Mouse (Mus musculus): ENCODE measurements at regions not wholly inside any gene's neighbourhood (a gene's known extent, or its start where the extent isn't known, plus 50 kb on each side); places are given as distances from the start of the nearest gene placed in this dataset.

GRCm38 (mm10) chr11:19203968-19204367, 185.2 kb upstream of the Meis1 start:
- H3K9me3 ChIP-seq, result no peaks in the 10 kb centered on the region
- peaks cover 8% of the 10 kb centered on the region for H3K4me1 ChIP-seq
- no peak overlapping the region for H3K4me2 ChIP-seq
- peak overlapping the region; percentile 38; the same call in 1 of the 2 replicates for H3K27ac ChIP-seq
- H3K9ac ChIP-seq, result no peak overlapping the region
- H3K36me3 ChIP-seq, result no peaks in the 10 kb centered on the region
- no peak for ATAC-seq (ENCODE audit: insufficient number of reproducible peaks, low FRiP score, low TSS enrichment, low read depth)
- H3K4me3 ChIP-seq, result no peak overlapping the region
- no peaks in the 10 kb centered on the region for H3K27me3 ChIP-seq
- 17% methylated on average over 5 of the region's 5 CpGs for WGBS

- H3K4me2 ChIP-seq, result no peak overlapping the region; the same call in 1 of the 2 replicates
- 0 out of 2 replicates have a peak, but pooled peaks have one; percentile 44 for ATAC-seq (ENCODE audit: insufficient number of reproducible peaks, low FRiP score, low TSS enrichment, low read depth)
- H3K27ac ChIP-seq, result peak overlapping the region; percentile 19
- no peaks in the 10 kb centered on the region for H3K9me3 ChIP-seq
- 23% methylated on average over 7 of the region's 7 CpGs for WGBS
- H3K36me3 ChIP-seq, result no peaks in the 10 kb centered on the region
- H3K27me3 ChIP-seq, result no peaks in the 10 kb centered on the region
- peaks cover 8% of the 10 kb centered on the region for H3K4me1 ChIP-seq
- H3K4me3 ChIP-seq, result no peak overlapping the region
- no peak overlapping the region for H3K9ac ChIP-seq
These were observed 185.7 kb upstream of the Meis1 start for GRCm38 (mm10) chr11:19204521-19204920.

GRCm38 (mm10) chr11:19205174-19205573, 186.4 kb upstream of the Meis1 start:
- H3K9me3 ChIP-seq, result no peaks in the 10 kb centered on the region
- ATAC-seq (ENCODE audit: insufficient number of reproducible peaks, low FRiP score, low TSS enrichment, low read depth), result no peak
- H3K27me3 ChIP-seq, result no peaks in the 10 kb centered on the region
- H3K36me3 ChIP-seq, result no peaks in the 10 kb centered on the region
- H3K4me1 ChIP-seq, result peaks cover 8% of the 10 kb centered on the region
- no peak overlapping the region for H3K9ac ChIP-seq
- H3K4me2 ChIP-seq, result no peak overlapping the region
- H3K27ac ChIP-seq, result peak overlapping the region; percentile 19; the same call in 1 of the 2 replicates
- H3K4me3 ChIP-seq, result no peak overlapping the region

DNA sequence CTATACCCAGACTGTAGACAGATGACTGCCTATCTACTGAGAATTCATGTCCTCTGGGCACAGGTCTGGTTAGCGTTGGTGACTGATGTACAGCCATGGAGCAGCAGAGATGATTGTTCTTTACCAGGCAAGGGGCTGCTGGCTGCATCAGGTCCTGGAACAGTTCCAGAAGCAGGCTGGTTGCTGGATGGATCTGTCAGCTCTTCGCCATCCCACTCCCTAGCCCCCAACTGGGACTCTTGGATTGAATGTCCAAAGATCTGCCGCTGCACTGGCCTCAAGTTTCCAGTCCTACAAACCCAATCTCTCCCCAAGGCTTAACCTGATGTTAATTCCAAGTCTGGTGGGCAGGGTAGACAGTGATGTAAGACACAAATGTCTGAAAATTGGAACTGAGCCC, 200.7 kb upstream of the Meis1 start:
- H3K9ac ChIP-seq, result no peak overlapping the region
- WGBS, result 62% methylated on average over 3 of the region's 3 CpGs
- H3K36me3 ChIP-seq, result no peaks in the 10 kb centered on the region
- 0 out of 2 replicates have a peak, but pooled peaks cover 2% of the 10 kb centered on the region for H3K4me1 ChIP-seq
- no peaks in the 10 kb centered on the region for H3K9me3 ChIP-seq
- H3K4me2 ChIP-seq, result no peak overlapping the region
- no peaks in the 10 kb centered on the region for H3K27me3 ChIP-seq
- no peak overlapping the region for H3K4me3 ChIP-seq
- H3K27ac ChIP-seq, result no peak overlapping the region
- ATAC-seq (ENCODE audit: insufficient number of reproducible peaks, low FRiP score, low TSS enrichment, low read depth), result no peak

DNA sequence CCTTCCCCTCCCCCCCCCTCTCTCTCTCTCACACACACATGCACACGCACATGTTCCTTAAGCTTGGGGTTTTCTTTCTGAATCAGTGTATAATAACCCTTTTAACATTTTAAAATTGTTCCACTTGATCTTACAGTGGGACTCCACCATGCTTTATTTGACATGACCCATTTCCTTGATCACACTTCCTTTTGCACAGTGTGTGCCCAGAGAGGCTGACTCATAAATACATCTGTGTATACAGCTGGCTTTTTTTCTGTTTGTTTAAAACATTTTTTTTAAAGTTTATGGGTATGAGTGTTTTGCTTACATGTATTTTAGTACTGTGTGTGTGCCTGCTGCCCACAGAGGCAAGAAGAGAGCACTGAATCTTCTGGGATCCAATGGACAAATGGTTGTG, 202.7 kb upstream of the Meis1 start:
- Histone ChIP-seq H3K4me2 (no peak overlapping the region), H3K27ac (no peak overlapping the region), H3K4me1 (0 out of 2 replicates have a peak, but pooled peaks cover 2% of the 10 kb centered on the region), H3K4me3 (no peak overlapping the region), H3K9ac (no peak overlapping the region), H3K36me3 (no peaks in the 10 kb centered on the region), H3K9me3 (no peaks in the 10 kb centered on the region), H3K27me3 (no peaks in the 10 kb centered on the region)
- no peak for ATAC-seq (ENCODE audit: insufficient number of reproducible peaks, low FRiP score, low TSS enrichment, low read depth)
- WGBS, result no CpG with 5 or more reads among the region's 1 CpGs

GRCm38 (mm10) chr11:19226756-19227155, 208.0 kb upstream of the Meis1 start:
- no peak overlapping the region for H3K4me3 ChIP-seq
- no peaks in the 10 kb centered on the region for H3K27me3 ChIP-seq
- no peak overlapping the region for H3K27ac ChIP-seq
- H3K4me2 ChIP-seq, result no peak overlapping the region
- 0 out of 2 replicates have a peak, but pooled peaks cover 2% of the 10 kb centered on the region for H3K4me1 ChIP-seq
- H3K36me3 ChIP-seq, result no peaks in the 10 kb centered on the region
- no peaks in the 10 kb centered on the region for H3K9me3 ChIP-seq
- ATAC-seq (ENCODE audit: insufficient number of reproducible peaks, low FRiP score, low TSS enrichment, low read depth), result no peak
- no peak overlapping the region for H3K9ac ChIP-seq
- 88% methylated on average over 2 of the region's 2 CpGs for WGBS

GRCm38 (mm10) chr11:19227716-19228115, 208.9 kb upstream of the Meis1 start:
- Histone ChIP-seq H3K4me1 (0 out of 2 replicates have a peak, but pooled peaks cover 2% of the 10 kb centered on the region), H3K27ac (no peak overlapping the region), H3K9me3 (no peaks in the 10 kb centered on the region), H3K4me2 (no peak overlapping the region), H3K27me3 (no peaks in the 10 kb centered on the region), H3K4me3 (no peak overlapping the region), H3K36me3 (no peaks in the 10 kb centered on the region), H3K9ac (no peak overlapping the region)
- ATAC-seq (ENCODE audit: insufficient number of reproducible peaks, low FRiP score, low TSS enrichment, low read depth), result no peak
- WGBS, result 35% methylated on average over 4 of the region's 4 CpGs

DNA sequence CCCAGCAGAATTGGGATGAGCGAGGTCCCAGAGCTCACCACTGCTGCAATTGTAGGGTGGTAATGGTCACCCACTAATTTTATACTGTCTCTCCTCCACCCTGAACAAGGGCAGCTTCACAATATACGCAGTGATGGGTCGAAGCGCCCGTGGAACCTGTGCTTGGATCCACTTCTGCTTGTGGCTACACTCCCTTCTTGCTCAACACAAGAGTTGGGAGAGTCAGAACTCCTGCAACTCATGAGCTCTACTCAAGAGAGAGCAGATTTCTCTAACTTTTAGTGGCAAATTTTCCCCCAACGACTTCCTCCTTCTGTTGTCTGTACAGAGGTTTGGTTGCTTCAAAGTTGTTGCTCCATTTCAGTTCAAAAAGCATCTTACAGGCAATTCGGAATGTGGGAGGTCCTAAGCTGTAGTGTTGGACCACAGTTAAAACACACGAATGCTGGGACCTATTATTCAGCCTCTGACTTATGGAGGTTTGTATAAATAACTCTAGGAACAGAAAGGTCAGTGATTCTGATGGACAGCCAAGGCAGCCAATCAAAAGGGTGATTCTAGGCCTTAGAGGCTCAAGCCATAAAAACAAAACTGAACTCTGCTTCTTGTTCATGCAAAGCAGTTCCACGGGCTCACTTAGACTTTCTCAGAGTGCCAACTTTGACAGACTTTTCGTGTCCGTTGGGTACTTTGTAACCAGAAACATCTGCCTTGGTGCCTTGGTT, 227.8 kb upstream of the Meis1 start:
- no peak overlapping the region for H3K27ac ChIP-seq
- no peaks in the 10 kb centered on the region for H3K4me1 ChIP-seq
- 85% methylated on average over 11 of the region's 11 CpGs for WGBS
- H3K27me3 ChIP-seq, result no peaks in the 10 kb centered on the region
- ATAC-seq (ENCODE audit: insufficient number of reproducible peaks, low FRiP score, low TSS enrichment, low read depth), result no peak
- H3K4me3 ChIP-seq, result no peak overlapping the region
- no peak overlapping the region for H3K9ac ChIP-seq
- H3K9me3 ChIP-seq, result no peaks in the 10 kb centered on the region
- no peaks in the 10 kb centered on the region for H3K36me3 ChIP-seq
- no peak overlapping the region for H3K4me2 ChIP-seq

- Histone ChIP-seq H3K4me3 (no peak overlapping the region), H3K9me3 (no peaks in the 10 kb centered on the region), H3K4me1 (no peaks in the 10 kb centered on the region), H3K36me3 (no peaks in the 10 kb centered on the region), H3K9ac (no peak overlapping the region), H3K4me2 (no peak overlapping the region), H3K27me3 (no peaks in the 10 kb centered on the region), H3K27ac (no peak overlapping the region)
- ATAC-seq (ENCODE audit: insufficient number of reproducible peaks, low FRiP score, low TSS enrichment, low read depth), result no peak
- 58% methylated on average over 5 of the region's 5 CpGs for WGBS
These were observed 234.8 kb upstream of the Meis1 start for GRCm38 (mm10) chr11:19253605-19254004.

GRCm38 (mm10) chr11:19254183-19254582, 235.4 kb upstream of the Meis1 start:
- no peaks in the 10 kb centered on the region for H3K9me3 ChIP-seq
- no peak overlapping the region for H3K4me2 ChIP-seq
- no peak overlapping the region for H3K9ac ChIP-seq
- no peak overlapping the region for H3K27ac ChIP-seq
- no peak for ATAC-seq (ENCODE audit: insufficient number of reproducible peaks, low FRiP score, low TSS enrichment, low read depth)
- no peaks in the 10 kb centered on the region for H3K36me3 ChIP-seq
- 61% methylated on average over 4 of the region's 4 CpGs for WGBS
- no peaks in the 10 kb centered on the region for H3K27me3 ChIP-seq
- H3K4me3 ChIP-seq, result no peak overlapping the region
- H3K4me1 ChIP-seq, result no peaks in the 10 kb centered on the region

GRCm38 (mm10) chr11:19257549-19257948, 238.8 kb upstream of the Meis1 start:
- no peak overlapping the region for H3K27ac ChIP-seq
- no peaks in the 10 kb centered on the region for H3K36me3 ChIP-seq
- H3K9me3 ChIP-seq, result no peaks in the 10 kb centered on the region
- no peaks in the 10 kb centered on the region for H3K4me1 ChIP-seq
- H3K27me3 ChIP-seq, result peaks cover 3% of the 10 kb centered on the region; the same call in 1 of the 2 replicates
- ATAC-seq (ENCODE audit: insufficient number of reproducible peaks, low FRiP score, low TSS enrichment, low read depth), result no peak
- no peak overlapping the region for H3K9ac ChIP-seq
- no peak overlapping the region for H3K4me2 ChIP-seq
- WGBS, result 66% methylated on average over 4 of the region's 4 CpGs
- no peak overlapping the region for H3K4me3 ChIP-seq

DNA sequence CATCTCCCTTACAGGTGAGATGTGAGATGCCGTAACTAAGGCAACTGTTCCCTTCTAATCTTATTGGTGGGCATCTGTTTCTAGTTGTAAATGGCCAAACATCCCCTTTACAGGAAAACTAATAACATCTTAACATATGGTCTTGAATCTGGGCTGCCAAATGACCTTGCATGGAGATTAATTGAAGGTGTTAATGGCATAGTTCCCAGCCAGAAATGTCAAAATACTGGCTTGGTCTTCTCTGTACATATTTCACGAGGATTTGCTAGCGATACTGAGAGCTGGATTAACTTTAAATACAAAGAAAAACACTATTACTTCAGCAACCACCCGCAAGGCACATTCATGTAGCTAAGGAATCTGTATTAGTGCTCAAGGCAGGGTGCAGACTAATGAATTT, 244.0 kb upstream of the Meis1 start:
- H3K4me1 ChIP-seq, result no peaks in the 10 kb centered on the region
- H3K27me3 ChIP-seq, result peaks cover 3% of the 10 kb centered on the region; the same call in 1 of the 2 replicates
- H3K9me3 ChIP-seq, result no peaks in the 10 kb centered on the region
- no peak overlapping the region for H3K4me2 ChIP-seq
- H3K9ac ChIP-seq, result no peak overlapping the region
- H3K4me3 ChIP-seq, result no peak overlapping the region
- H3K27ac ChIP-seq, result no peak overlapping the region
- H3K36me3 ChIP-seq, result no peaks in the 10 kb centered on the region
- ATAC-seq (ENCODE audit: insufficient number of reproducible peaks, low FRiP score, low TSS enrichment, low read depth), result no peak
- whole genome bisulfite sequencing, result 35% methylated on average over 4 of the region's 4 CpGs

Data from limb, embryonic 15.5 days (tissue).